Mouse (Mus musculus) leukemia stem cell, adult 10-12 weeks (primary cell): ENCODE data around the gene Vmn1r3. TPM values are rescaled to one million over a fixed set of nuclear protein-coding genes. Genes with fewer than 3 reads are reported as not detected.

ENCODE experiments used
- polyA plus RNA-seq: library from polyadenylated mRNA; stranded (reverse); fragments of >175 nt; gene quantifications from 2 replicates; pipeline ENCODE4 v1.2.3, GENCODE M21; 2012; ENCODE audit warnings: low replicate concordance

The Vmn1r3 gene
- not detected in 2 replicates for polyA plus RNA-seq

DNA sequence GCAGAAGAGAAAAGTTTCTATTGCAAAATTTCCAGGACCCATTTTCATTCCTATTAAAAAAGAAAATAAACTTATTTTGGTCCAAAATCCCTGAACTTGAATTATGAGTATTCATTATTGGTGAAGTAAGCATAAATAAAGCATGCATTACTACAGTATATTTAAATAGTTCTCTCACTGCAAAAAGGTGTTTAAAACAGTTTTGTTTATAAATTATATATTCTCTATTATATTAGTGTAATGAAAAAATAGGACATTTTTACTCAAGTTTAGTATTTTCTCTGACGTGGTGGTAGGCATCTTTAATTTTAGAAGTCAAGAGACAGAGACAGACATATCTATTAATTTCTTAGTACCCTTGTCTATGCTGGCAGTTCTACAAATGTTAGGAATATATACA is at the start of gene Vmn1r3:
Gene Vmn1r3 (minus strand): TSS at position 101 of the 400 bp plus-strand sequence.

DNA sequence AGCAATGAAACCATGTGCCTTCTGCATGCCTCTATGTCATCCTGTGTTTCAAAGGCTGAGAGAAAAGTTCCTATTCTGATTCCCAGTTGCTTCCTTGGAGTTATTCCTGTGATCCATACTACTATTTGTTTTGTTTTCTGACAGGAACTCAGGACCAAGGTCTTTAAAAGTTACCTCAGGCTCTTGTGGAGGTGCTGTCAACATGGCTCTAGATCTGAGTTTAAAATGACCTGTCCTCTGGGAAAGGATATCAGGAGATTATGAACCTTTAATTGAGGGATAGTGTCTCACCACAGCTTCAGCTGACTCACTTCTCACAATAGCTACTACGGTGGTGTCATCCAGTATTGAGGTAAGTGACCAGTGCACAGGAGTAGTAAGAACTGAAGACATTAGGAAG is 18.1 kb downstream of the Vmn1r3 start, which contains the start of gene Vmn1r2:
Gene Vmn1r2 (plus strand): TSS at position 301 of the 400 bp plus-strand sequence.

Other genes with a start within 250 kb of the Vmn1r3 start
- not detected in 2 replicates for gene Vmn1r2, start 18.0 kb downstream of the Vmn1r3 start, polyA plus RNA-seq